13 mouse cellular contexts compared by ENCODE assay signal in the genomic region with DNA sequence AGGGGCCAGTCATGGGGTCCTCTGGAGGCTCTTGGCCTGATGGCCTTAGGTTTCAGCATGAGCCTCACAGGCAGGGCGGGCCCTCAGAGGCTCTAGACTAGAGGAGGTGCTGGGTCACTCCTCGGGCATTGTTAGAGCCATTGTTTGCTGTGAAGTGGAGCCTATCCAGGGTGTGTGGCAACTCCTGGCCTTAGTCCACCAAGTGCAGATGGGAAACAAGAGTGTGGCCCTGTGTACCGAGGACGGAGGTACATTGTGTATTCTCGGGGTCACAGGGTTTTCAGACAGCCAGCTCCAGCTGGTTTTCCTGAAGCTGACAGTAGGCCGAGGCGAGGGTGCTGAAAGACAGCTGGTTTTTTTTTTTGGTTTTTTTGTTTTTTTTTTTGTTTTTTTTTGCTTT. TPM values are rescaled to one million over a fixed set of nuclear protein-coding genes. Genes with fewer than 3 reads are reported as not detected.
DNase-seq lines count a peak whose midpoint lies in the region; ATAC-seq and TF ChIP-seq lines count a peak whose summit lies in the region.
"Had no signal": no experiment of that assay in that cellular context is flagged by ENCODE, and none has a peak within 500 bp of the region (broad histone marks: within the 10 kb centered on the region; RNA-seq: fewer than 3 reads in every experiment).

No protein-coding gene starts in this region.

- no peaks in the 10 kb centered on the region for H3K27me3 ChIP-seq in lung, embryonic 15.5 days
- H3K27me3 ChIP-seq in midbrain, embryonic 11.5 days (ENCODE audit: control insufficient read depth, insufficient read depth, low read length): no peaks in the 10 kb centered on the region

- H3K9me3 ChIP-seq in lung, embryonic 15.5 days: no peaks in the 10 kb centered on the region
- no peaks in the 10 kb centered on the region for H3K9me3 ChIP-seq in midbrain, embryonic 11.5 days (ENCODE audit: control insufficient read depth, low read length)

- DNase-seq in frontal cortex, postnatal 14 days (ENCODE audit: low spot score in 2 of 2): no peak
- no peak for DNase-seq in layer of hippocampus, adult 2 months (ENCODE audit: low spot score in 2 of 2)
- no peak for DNase-seq in layer of hippocampus, postnatal 36 days
- DNase-seq in cerebellum, adult 18-20 months: peak; percentile 65 to 70
- no peak for DNase-seq in midbrain, embryonic 11.5 days (ENCODE audit: low spot score, missing footprints)
- no peak for DNase-seq in B cell, adult 2 months
- DNase-seq: adrenal gland, postnatal 25 days; gastrocnemius, postnatal 10 days; spleen, adult 18-20 months; thymus, adult 18-20 months had no signal

- H3K4me1 ChIP-seq in lung, embryonic 15.5 days: peaks cover 51% of the 10 kb centered on the region
- peaks cover 19% of the 10 kb centered on the region for H3K4me1 ChIP-seq in midbrain, embryonic 11.5 days (ENCODE audit: control insufficient read depth, insufficient read depth, low read length)

- no peak overlapping the region for H3K4me3 ChIP-seq in layer of hippocampus, adult 2 months
- H3K4me3 ChIP-seq in lung, embryonic 15.5 days: no peak overlapping the region
- no peak overlapping the region for H3K4me3 ChIP-seq in midbrain, embryonic 11.5 days (ENCODE audit: low read depth, low read length)
- H3K4me3 ChIP-seq: erythroblast, embryonic 14.5 days had no signal

- H3K36me3 ChIP-seq in lung, embryonic 15.5 days: peaks cover 55% of the 10 kb centered on the region
- peaks cover 2% of the 10 kb centered on the region for H3K36me3 ChIP-seq in midbrain, embryonic 11.5 days (ENCODE audit: control insufficient read depth, insufficient read depth, low read length)

- H3K4me2 ChIP-seq in lung, embryonic 15.5 days: no peak overlapping the region
- H3K4me2 ChIP-seq in midbrain, embryonic 11.5 days: no peak overlapping the region

- no peak overlapping the region for H3K9ac ChIP-seq in lung, embryonic 15.5 days
- no peak overlapping the region for H3K9ac ChIP-seq in midbrain, embryonic 11.5 days (ENCODE audit: low read length)

- peak overlapping the region; percentile 82 for H3K27ac ChIP-seq in layer of hippocampus, adult 2 months
- peak overlapping the region; percentile 67 for H3K27ac ChIP-seq in lung, embryonic 15.5 days
- no peak overlapping the region for H3K27ac ChIP-seq in midbrain, embryonic 11.5 days (ENCODE audit: low read depth, low read length)

- ATAC-seq in frontal cortex, adult (ENCODE audit: low TSS enrichment): peak; percentile 47; the same call in 1 of the 2 replicates
- ATAC-seq in lung, embryonic 15.5 days (ENCODE audit: borderline replicate concordance, extremely low read depth, low FRiP score, low TSS enrichment): peak; percentile 84
- ATAC-seq in midbrain, embryonic 11.5 days (ENCODE audit: low FRiP score): no peak

- no peak for TF ChIP-seq CTCF in layer of hippocampus, adult 2 months (conservative IDR thresholded peaks at IDR 0.05)

- 33% methylated on average over 7 of the region's 7 CpGs for WGBS in lung, embryonic 15.5 days
- 76% methylated on average over 7 of the region's 7 CpGs for WGBS in midbrain, embryonic 11.5 days

RNA-seq across cellular contexts. Expression of a gene that starts 18.0 kb away (rescaled TPM):
- total RNA-seq in layer of hippocampus, adult 2 months (2021): 10 to 100 TPM; 45.7 to 47.5 TPM
- 10 to 100 TPM; 42.4 to 45.4 TPM for total RNA-seq in layer of hippocampus, postnatal 36 days (2021)
- 48.7 and 49.3 TPM in 2 replicates for polyA plus RNA-seq in lung, embryonic 15.5 days (2015; fragmentation: Nextera tagmentation; extraction: Ambion mirVana)
- polyA plus RNA-seq in midbrain, embryonic 11.5 days (2014; fragmentation: Nextera tagmentation; extraction: Ambion mirVana): 29.5 and 30.0 TPM in 2 replicates

RNA-seq across cellular contexts. Expression of a gene that starts 18.8 kb away (rescaled TPM):
- total RNA-seq in layer of hippocampus, adult 2 months (2021): 10 to 100 TPM; 39.6 to 48.8 TPM
- total RNA-seq in layer of hippocampus, postnatal 36 days (2021): 10 to 100 TPM; 37.2 to 47.9 TPM
- polyA plus RNA-seq in lung, embryonic 15.5 days (2015; fragmentation: Nextera tagmentation; extraction: Ambion mirVana): 77.4 and 79.3 TPM in 2 replicates
- 64.7 and 71.9 TPM in 2 replicates for polyA plus RNA-seq in midbrain, embryonic 11.5 days (2014; fragmentation: Nextera tagmentation; extraction: Ambion mirVana)

RNA-seq across cellular contexts. Expression of a gene that starts 30.0 kb away (rescaled TPM):
- 100 to 1,000 TPM; 136 to 154 TPM for total RNA-seq in layer of hippocampus, adult 2 months (2021)
- total RNA-seq in layer of hippocampus, postnatal 36 days (2021): 100 to 1,000 TPM; 156 to 157 TPM
- polyA plus RNA-seq in lung, embryonic 15.5 days (2015; fragmentation: Nextera tagmentation; extraction: Ambion mirVana): 76.5 and 76.8 TPM in 2 replicates
- 150 and 157 TPM in 2 replicates for polyA plus RNA-seq in midbrain, embryonic 11.5 days (2014; fragmentation: Nextera tagmentation; extraction: Ambion mirVana)

Comparison
In these comparisons a context has a peak if more than half of its experiments do, and no peak if none do; other contexts are left out.
1. DNase-seq: peak in cerebellum, adult 18-20 months (2 of 2); none in frontal cortex, postnatal 14 days (0 of 2), layer of hippocampus, adult 2 months (0 of 2), layer of hippocampus, postnatal 36 days (0 of 2), midbrain, embryonic 11.5 days (single experiment) and B cell, adult 2 months (0 of 2).